Mouse (Mus musculus) adrenal gland, postnatal 10 days (tissue): ENCODE measurements around the gene Cul5. TPM values are rescaled to one million over a fixed set of nuclear protein-coding genes. Genes with fewer than 3 reads are reported as not detected.
A peak's percentile ranks its signal among the peaks of the same experiment; 100 is the strongest.

Experiments
- DNase-seq: peaks from one replicate; pipeline ENCODE4 v3.0.0; 2021; ENCODE audit warnings: mixed read lengths
- total RNA-seq, 2 experiments: library from RNA; stranded (reverse); gene quantifications; 2 replicates each; pipeline ENCODE4 v1.2.3; 2021

The Cul5 gene
- total RNA-seq, 2 experiments from 2014 or later: 29.8 to 36.0 TPM

DNA sequence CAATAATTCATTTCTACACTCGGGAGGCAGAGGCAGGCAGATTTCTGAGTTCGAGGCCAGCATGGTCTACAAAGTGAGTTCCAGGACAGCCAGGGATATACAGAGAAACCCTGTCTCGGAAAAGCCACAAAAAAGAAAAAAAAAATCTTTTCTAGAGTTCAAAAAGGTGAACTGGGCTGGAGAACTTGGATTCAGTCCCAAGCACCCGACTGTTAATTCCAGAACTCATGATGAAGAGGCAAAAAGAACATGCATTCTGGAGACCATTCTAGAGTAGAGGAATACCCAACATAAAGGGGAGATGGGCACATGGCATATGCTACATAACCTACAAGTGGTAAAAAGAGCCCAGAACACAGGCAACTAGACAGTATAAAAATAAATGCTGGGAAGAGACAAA lies 62.0 kb downstream of the Cul5 start:
- no peak for DNase-seq

- no peak for DNase-seq
Measured at GRCm38 (mm10) chr9:53607192-53607591, 62.6 kb downstream of the Cul5 start.

DNA sequence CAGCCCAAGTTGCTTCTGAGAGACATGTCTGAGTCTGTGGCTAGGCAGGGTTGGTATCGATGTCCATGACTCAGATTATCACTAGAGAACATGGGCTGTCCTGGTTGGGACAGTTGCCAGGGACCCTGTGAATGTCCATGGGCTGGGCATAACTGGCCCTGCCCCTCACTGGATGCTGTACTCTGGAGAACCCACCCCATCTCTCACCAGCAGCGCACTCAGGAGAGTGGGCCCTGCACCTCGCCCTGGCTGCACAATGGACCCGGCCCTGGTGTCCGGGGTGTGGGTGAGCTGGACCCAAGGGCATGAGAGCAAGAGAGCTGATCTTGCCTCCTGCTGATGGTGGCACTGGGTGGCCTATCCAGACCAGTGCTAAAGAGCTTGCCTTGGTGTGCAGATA lies 64.9 kb downstream of the Cul5 start:
- no peak for DNase-seq

GRCm38 (mm10) chr9:53603849-53604248 lies 66.0 kb downstream of the Cul5 start:
- no peak for DNase-seq

GRCm38 (mm10) chr9:53603384-53603783 lies 66.4 kb downstream of the Cul5 start:
- DNase-seq: peak; percentile 61

GRCm38 (mm10) chr9:53601541-53601940 lies 68.3 kb downstream of the Cul5 start:
- peak; percentile 20 for DNase-seq

GRCm38 (mm10) chr9:53598631-53599030 lies 71.2 kb downstream of the Cul5 start:
- DNase-seq: no peak

- DNase-seq: no peak
Measured at GRCm38 (mm10) chr9:53596971-53597600, 72.7 kb downstream of the Cul5 start.

- DNase-seq: peak; percentile 84
Measured at GRCm38 (mm10) chr9:53594764-53595163, 75.0 kb downstream of the Cul5 start.

DNA sequence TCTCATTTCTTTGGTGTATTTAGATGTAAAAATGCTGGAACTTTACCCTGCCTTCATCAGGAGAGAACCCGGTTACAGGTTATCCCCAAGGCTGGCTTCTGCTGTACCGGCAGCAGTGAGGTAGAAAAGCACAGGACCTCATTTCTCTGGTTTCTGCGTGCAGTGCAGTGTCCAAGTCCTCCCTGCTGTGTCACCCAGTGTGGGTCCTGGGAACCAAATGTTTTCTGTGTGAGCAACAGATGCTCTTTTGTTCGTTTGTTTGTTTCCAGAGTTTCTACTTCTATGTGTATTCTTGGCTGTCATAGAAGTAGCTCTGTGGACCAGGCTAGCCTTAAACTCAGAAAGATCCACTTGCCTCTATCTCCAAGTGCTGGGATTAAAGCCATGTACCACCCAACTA lies 87.9 kb downstream of the Cul5 start:
- no peak for DNase-seq

DNA sequence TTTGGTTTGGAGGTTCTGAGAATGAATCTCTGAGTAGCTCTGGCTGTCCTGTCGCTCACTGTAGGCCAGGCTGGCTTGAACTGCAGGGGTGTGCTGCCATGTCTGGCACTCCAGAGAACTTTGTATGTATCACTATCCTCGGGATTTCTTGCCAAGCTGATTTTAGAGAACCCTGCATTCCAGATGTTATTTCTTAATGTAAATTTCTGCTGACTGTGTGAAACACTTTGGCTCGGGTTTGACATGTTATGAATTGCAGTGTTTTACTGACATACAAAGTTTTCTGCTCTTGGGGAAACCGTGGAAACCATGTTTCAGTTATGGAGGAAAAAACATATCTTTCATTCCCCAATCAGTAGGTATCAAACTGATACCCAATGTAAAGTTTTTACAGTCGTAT lies 94.1 kb downstream of the Cul5 start:
- no peak for DNase-seq

- no peak for DNase-seq
Measured at GRCm38 (mm10) chr9:53572516-53573307, 97.1 kb downstream of the Cul5 start.

DNA sequence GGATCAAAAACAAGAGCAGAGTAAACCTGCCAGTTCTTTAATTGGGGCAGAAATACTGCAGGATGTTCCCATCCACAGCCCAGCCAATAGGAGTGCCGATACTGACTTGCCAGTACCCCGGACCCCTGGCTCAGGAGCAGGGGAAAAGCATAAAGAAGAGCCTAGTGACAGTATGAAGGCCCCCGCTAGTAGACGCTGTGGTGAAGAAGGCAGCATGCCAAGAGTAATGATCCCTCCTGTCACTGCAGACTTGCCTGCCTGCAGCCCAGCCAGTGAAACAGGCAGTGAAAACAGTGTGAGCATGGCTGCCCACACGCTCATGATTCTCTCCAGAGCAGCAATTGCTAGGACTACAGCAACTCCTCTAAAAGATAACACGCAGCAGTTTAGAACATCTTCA lies 99.2 kb downstream of the Cul5 start:
- DNase-seq: peak; percentile 15

Other genes with a start within 250 kb of the Cul5 start
- 10 to 100 TPM; 12.5 to 17.4 TPM for gene Atm, start 133.3 kb downstream of the Cul5 start, total RNA-seq
- 10 to 100 TPM; 13.2 to 16.0 TPM for gene Npat, start 133.0 kb downstream of the Cul5 start, total RNA-seq
- 100 to 1,000 TPM; 371 to 403 TPM for gene Acat1, start 59.6 kb downstream of the Cul5 start, total RNA-seq
- under 1 TPM; 0.72 to 0.73 TPM for gene Rab39, start 36.2 kb upstream of the Cul5 start, total RNA-seq
- gene Slc35f2, start 101.5 kb upstream of the Cul5 start, total RNA-seq: 1 to 10 TPM in 1 of 2 experiments, under 1 TPM in 1; 0.94 to 1.1 TPM
- gene Sln, start 180.2 kb upstream of the Cul5 start, total RNA-seq: 10 to 100 TPM in 1 of 2 experiments, 1 to 10 TPM in 1; 2.6 to 51.5 TPM